Mouse (Mus musculus) spleen, adult 2 months (tissue): ENCODE data around the gene Rasgef1b. TPM values are rescaled to one million over a fixed set of nuclear protein-coding genes. Genes with fewer than 3 reads are reported as not detected.

Experiments used
- DNase-seq, 2 experiments: peaks; one replicate each; pipeline versions ENCODE4 v3.0.0 to v3.0.0-alpha.2; 2012 to 2021; ENCODE audit warnings: low spot score in 2 of 2, low read depth in 1 of 2
- H3K27ac ChIP-seq: fragments of 200-500 bp; 2 replicates; pipeline ENCODE4 v1.5.1; 2012; ENCODE audit warnings: low read length, inconsistent platforms; ENCODE audit not compliant: insufficient read depth
- H3K27me3 ChIP-seq: fragments of 200-500 bp; 2 replicates; pipeline ENCODE4 v1.6.1; 2012; ENCODE audit warnings: mild to moderate bottlenecking, moderate library complexity, low read length, inconsistent platforms; ENCODE audit not compliant: control insufficient read depth, insufficient read depth
- H3K36me3 ChIP-seq: fragments of 200-500 bp; 2 replicates; pipeline ENCODE4 v1.6.1; 2012; ENCODE audit warnings: mild to moderate bottlenecking, low read length, inconsistent platforms; ENCODE audit not compliant: control insufficient read depth, insufficient read depth
- H3K4me1 ChIP-seq: fragments of 200-500 bp; 2 replicates; pipeline ENCODE4 v1.6.1; 2011; ENCODE audit warnings: inconsistent platforms; ENCODE audit not compliant: control insufficient read depth, insufficient read depth, insufficient read length
- H3K4me3 ChIP-seq: fragments of 200-500 bp; 2 replicates; pipeline ENCODE4 v1.5.1; 2011; ENCODE audit warnings: mild to moderate bottlenecking, inconsistent platforms; ENCODE audit not compliant: insufficient read depth, insufficient read length; ENCODE audit errors: extremely low read depth
- CTCF ChIP-seq: fragments of 200-500 bp; IDR thresholded peaks from 2 replicates; pipeline ENCODE4 v1.5.1; 2011; ENCODE audit warnings: mild to moderate bottlenecking, inconsistent platforms; ENCODE audit not compliant: insufficient read depth, insufficient read length, insufficient replicate concordance; ENCODE audit errors: extremely low read depth
- POLR2A ChIP-seq: fragments of 200-500 bp; IDR thresholded peaks from 2 replicates; pipeline ENCODE4 v1.6.1; 2011; ENCODE audit warnings: low read depth, low read length, inconsistent platforms
- WGBS: fragments of 180-500 bp; shearing (Covaris S2); methylation state at CpG from one replicate; pipeline ENCODE4 v1.1.7; 2018; 5-methylcytosine and 5-hydroxymethylcytosine counted together
- polyA plus RNA-seq: library from polyadenylated mRNA; depleted of rRNA; stranded (reverse); fragments of >200 nt; gene quantifications from 2 replicates; pipeline ENCODE4 v1.2.3, GENCODE M21; 2012

Gene Rasgef1b
- polyA plus RNA-seq, 1 experiment, result 13.9 TPM

- Histone ChIP-seq H3K4me1 (no peaks in the 10 kb centered on the region), H3K36me3 (no peaks in the 10 kb centered on the region), H3K27me3 (no peaks in the 10 kb centered on the region), H3K27ac (no peak overlapping the region), H3K4me3 (no peak overlapping the region)
- no peak for DNase-seq
- no peak for TF ChIP-seq POLR2A
- no peak for TF ChIP-seq CTCF
- 66% methylated on average over 7 of the region's 7 CpGs for WGBS
Measured at GRCm38 (mm10) chr5:99444777-99445176, 284.1 kb downstream of the Rasgef1b start.

GRCm38 (mm10) chr5:99440109-99440508 lies 288.8 kb downstream of the Rasgef1b start:
- no peak for DNase-seq
- TF ChIP-seq POLR2A, result no peak
- H3K27ac ChIP-seq, result no peak overlapping the region
- WGBS, result 84% methylated on average over 6 of the region's 6 CpGs
- H3K4me3 ChIP-seq, result no peak overlapping the region
- H3K36me3 ChIP-seq, result no peaks in the 10 kb centered on the region
- H3K4me1 ChIP-seq, result peaks cover 6% of the 10 kb centered on the region; the same call in 1 of the 2 replicates
- H3K27me3 ChIP-seq, result no peaks in the 10 kb centered on the region

- Histone ChIP-seq H3K27me3 (no peaks in the 10 kb centered on the region), H3K4me1 (peaks cover 9% of the 10 kb centered on the region; the same call in 1 of the 2 replicates), H3K27ac (no peak overlapping the region), H3K4me3 (no peak overlapping the region), H3K36me3 (no peaks in the 10 kb centered on the region)
- no peak for TF ChIP-seq POLR2A
- TF ChIP-seq CTCF, result no peak
- 25% methylated on average over 1 of the region's 1 CpGs for WGBS
- DNase-seq, result no peak
Measured at GRCm38 (mm10) chr5:99438526-99438925, 290.3 kb downstream of the Rasgef1b start.

- H3K4me1 ChIP-seq, result peaks cover 9% of the 10 kb centered on the region; the same call in 1 of the 2 replicates
- 66% methylated on average over 4 of the region's 4 CpGs for WGBS
- no peak overlapping the region for H3K27ac ChIP-seq
- DNase-seq, result no peak
- H3K4me3 ChIP-seq, result no peak overlapping the region
- TF ChIP-seq CTCF, result no peak
- no peak for TF ChIP-seq POLR2A
- no peaks in the 10 kb centered on the region for H3K36me3 ChIP-seq
- H3K27me3 ChIP-seq, result no peaks in the 10 kb centered on the region
Measured at GRCm38 (mm10) chr5:99434226-99434625, 294.6 kb downstream of the Rasgef1b start.

DNA sequence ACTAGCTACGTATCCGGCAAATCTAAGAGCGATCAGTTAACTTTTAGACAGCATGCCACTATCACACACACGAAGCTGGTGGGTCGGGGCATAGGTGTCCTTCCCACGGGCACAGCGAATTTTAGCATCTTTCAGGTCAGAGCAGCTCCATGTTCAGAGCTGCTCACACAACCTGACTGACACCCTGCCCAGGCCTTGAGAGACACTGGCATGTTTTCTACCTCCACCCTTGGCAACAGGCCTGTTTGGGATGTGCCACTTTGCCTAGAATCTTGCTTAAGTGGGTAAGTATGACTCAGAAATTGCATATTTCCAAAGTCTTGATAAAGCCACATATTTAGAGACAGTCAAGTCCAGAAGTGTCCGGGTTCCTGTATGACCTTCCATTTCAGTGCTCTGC lies 296.4 kb downstream of the Rasgef1b start:
- 93% methylated on average over 8 of the region's 8 CpGs for WGBS
- Histone ChIP-seq H3K4me1 (peaks cover 8% of the 10 kb centered on the region; the same call in 1 of the 2 replicates), H3K4me3 (no peak overlapping the region), H3K36me3 (no peaks in the 10 kb centered on the region), H3K27me3 (no peaks in the 10 kb centered on the region), H3K27ac (no peak overlapping the region)
- TF ChIP-seq CTCF (no peak), POLR2A (no peak)
- DNase-seq, result no peak

DNA sequence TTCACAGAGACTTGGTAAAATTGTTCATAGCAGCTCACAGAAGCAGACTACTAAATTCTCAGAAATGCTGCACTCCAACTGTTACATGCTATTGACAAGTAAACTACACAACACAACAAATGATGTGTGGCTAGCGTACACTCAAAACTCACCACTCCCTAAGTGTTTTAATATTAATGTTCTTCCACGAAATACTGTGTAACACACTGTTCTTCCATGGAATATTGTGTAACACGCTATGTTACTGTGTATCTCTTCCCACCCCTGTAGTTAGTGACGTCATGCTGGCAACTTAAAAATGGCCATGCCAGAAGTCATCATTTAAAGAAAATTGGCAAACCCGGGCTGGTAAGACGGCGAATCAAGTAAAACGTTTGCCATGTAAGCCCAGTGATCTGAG lies 299.6 kb downstream of the Rasgef1b start:
- H3K27ac ChIP-seq, result no peak overlapping the region
- H3K4me1 ChIP-seq, result peaks cover 3% of the 10 kb centered on the region; the same call in 1 of the 2 replicates
- H3K27me3 ChIP-seq, result no peaks in the 10 kb centered on the region
- no peaks in the 10 kb centered on the region for H3K36me3 ChIP-seq
- TF ChIP-seq CTCF, result no peak
- TF ChIP-seq POLR2A, result no peak
- WGBS, result 92% methylated on average over 8 of the region's 8 CpGs
- DNase-seq, result no peak
- H3K4me3 ChIP-seq, result no peak overlapping the region

- no peak overlapping the region for H3K27ac ChIP-seq
- H3K4me1 ChIP-seq, result no peaks in the 10 kb centered on the region
- no peak overlapping the region for H3K4me3 ChIP-seq
- H3K36me3 ChIP-seq, result no peaks in the 10 kb centered on the region
- TF ChIP-seq POLR2A (no peak), CTCF (no peak)
- no peak for DNase-seq
- H3K27me3 ChIP-seq, result no peaks in the 10 kb centered on the region
- 75% methylated on average over 5 of the region's 5 CpGs for WGBS
Measured at GRCm38 (mm10) chr5:99428648-99429047, 300.2 kb downstream of the Rasgef1b start.
